Mouse (Mus musculus) cerebellum, adult 18-20 months (tissue): ENCODE results near the gene Adipor1.
"Not testable (repeated sequence)": the region's sequence is repeated elsewhere in the genome, so short reads cannot be mapped to it uniquely, and the experiment has no call there.

Experiments used
- DNase-seq, 2 experiments: peaks; one replicate each; pipeline ENCODE4 v3.0.0; 2021

Gene Adipor1

GRCm38 (mm10) chr1:134419751-134420458, 4.7 kb downstream of the Adipor1 start:
- no peak for DNase-seq

- no peak for DNase-seq
Measured at GRCm38 (mm10) chr1:134423911-134424310, 8.7 kb downstream of the Adipor1 start.

GRCm38 (mm10) chr1:134426289-134426688, 11.1 kb downstream of the Adipor1 start:
- DNase-seq = no peak

- DNase-seq = no peak
Measured at GRCm38 (mm10) chr1:134433002-134433401, 17.8 kb downstream of the Adipor1 start.

GRCm38 (mm10) chr1:134433473-134433872, 18.3 kb downstream of the Adipor1 start:
- no peak for DNase-seq

GRCm38 (mm10) chr1:134435414-134435813, 20.2 kb downstream of the Adipor1 start:
- DNase-seq = no peak

- DNase-seq = no peak
Measured at GRCm38 (mm10) chr1:134440437-134440836, 25.3 kb downstream of the Adipor1 start.

GRCm38 (mm10) chr1:134441737-134442136, 26.6 kb downstream of the Adipor1 start:
- not testable (repeated sequence) for DNase-seq

GRCm38 (mm10) chr1:134442394-134442793, 27.2 kb downstream of the Adipor1 start:
- DNase-seq = no peak

GRCm38 (mm10) chr1:134443288-134443687, 28.1 kb downstream of the Adipor1 start:
- not testable (repeated sequence) for DNase-seq

GRCm38 (mm10) chr1:134445418-134445817, 30.2 kb downstream of the Adipor1 start:
- no peak for DNase-seq

GRCm38 (mm10) chr1:134448537-134448936, 33.4 kb downstream of the Adipor1 start:
- not testable (repeated sequence) for DNase-seq

GRCm38 (mm10) chr1:134450201-134450600, 35.0 kb downstream of the Adipor1 start:
- DNase-seq = no peak

- peak; percentile 53 to 57 for DNase-seq
Measured at GRCm38 (mm10) chr1:134450986-134451385, 35.8 kb downstream of the Adipor1 start.

GRCm38 (mm10) chr1:134454904-134455824, 40.0 kb downstream of the Adipor1 start, which contains the start of gene Klhl12:
Gene Klhl12 (plus strand): TSS chr1:134455531.
- peak; percentile 95 to 99 for DNase-seq

- DNase-seq = no peak
Measured at GRCm38 (mm10) chr1:134456060-134456459, 40.9 kb downstream of the Adipor1 start.

GRCm38 (mm10) chr1:134458139-134458727, 43.1 kb downstream of the Adipor1 start:
- no peak for DNase-seq

- no peak for DNase-seq
Measured at GRCm38 (mm10) chr1:134460294-134461284, 45.4 kb downstream of the Adipor1 start.
